Mouse (Mus musculus) embryonic fibroblast, embryonic 13.5 days (primary cell): ENCODE data around the gene Arl15. TPM values are rescaled to one million over a fixed set of nuclear protein-coding genes. Genes with fewer than 3 reads are reported as not detected.

Source experiments
- H3K27ac ChIP-seq: 2 replicates; pipeline ENCODE4 v1.5.1; 2012; ENCODE audit warnings: low read length, control low read depth, inconsistent platforms; ENCODE audit not compliant: insufficient read depth
- H3K4me1 ChIP-seq: 2 replicates; pipeline ENCODE4 v1.6.1; 2011; ENCODE audit warnings: low read length; ENCODE audit not compliant: control insufficient read depth, insufficient read depth
- H3K4me3 ChIP-seq: 2 replicates; pipeline ENCODE4 v1.5.1; 2011; ENCODE audit warnings: mild to moderate bottlenecking, control low read depth, low read length; ENCODE audit not compliant: insufficient read depth
- CTCF ChIP-seq: IDR thresholded peaks from 2 replicates; pipeline ENCODE4 v1.5.1; 2011; ENCODE audit warnings: mild to moderate bottlenecking, control low read depth, low read length, moderate library complexity, borderline replicate concordance; ENCODE audit not compliant: insufficient read depth
- POLR2A ChIP-seq: IDR thresholded peaks from 2 replicates; pipeline ENCODE4 v1.6.1; 2011; ENCODE audit warnings: low read depth, mild to moderate bottlenecking, control low read depth, low read length, moderate library complexity
- polyA plus RNA-seq: library from polyadenylated mRNA; stranded (reverse); fragments of >200 nt; gene quantifications from 2 replicates; pipeline ENCODE4 v1.2.4, GENCODE M21; 2011; ENCODE audit warnings: low read depth; ENCODE audit not compliant: missing spikeins, insufficient read length

Arl15 gene
- polyA plus RNA-seq = 25.9 and 26.9 TPM in 2 replicates

- Histone ChIP-seq H3K4me1 (peaks cover 4% of the 10 kb centered on the region; the same call in 1 of the 2 replicates), H3K27ac (peak within 1 kb of the TSS; percentile 36), H3K4me3 (peak within 1 kb of the TSS; percentile 61)
- TF ChIP-seq CTCF (no peak), POLR2A (peak; percentile 97)
Measured at GRCm38 (mm10) chr13:113794039-113794704, at the start of gene Arl15. TSS of gene Arl15 (plus strand) at chr13:113794505.

- Histone ChIP-seq H3K27ac (no peak overlapping the region), H3K4me1 (no peaks in the 10 kb centered on the region), H3K4me3 (no peak overlapping the region)
- TF ChIP-seq POLR2A (no peak), CTCF (no peak)
Measured at GRCm38 (mm10) chr13:113745301-113745700, 49.0 kb upstream of the Arl15 start.

GRCm38 (mm10) chr13:113750766-113751165, 43.5 kb upstream of the Arl15 start:
- no peak overlapping the region for H3K27ac ChIP-seq
- H3K4me1 ChIP-seq = no peaks in the 10 kb centered on the region
- H3K4me3 ChIP-seq = no peak overlapping the region
- no peak for TF ChIP-seq POLR2A
- no peak for TF ChIP-seq CTCF

GRCm38 (mm10) chr13:113754731-113755689, 39.3 kb upstream of the Arl15 start:
- Histone ChIP-seq H3K4me3 (no peak overlapping the region), H3K4me1 (no peaks in the 10 kb centered on the region), H3K27ac (no peak overlapping the region)
- TF ChIP-seq POLR2A (no peak), CTCF (no peak)

- H3K4me3 ChIP-seq = no peak overlapping the region
- TF ChIP-seq CTCF (no peak), POLR2A (no peak)
- no peak overlapping the region for H3K27ac ChIP-seq
- H3K4me1 ChIP-seq = no peaks in the 10 kb centered on the region
Measured at GRCm38 (mm10) chr13:113755779-113756178, 38.5 kb upstream of the Arl15 start.

- Histone ChIP-seq H3K4me3 (no peak overlapping the region), H3K4me1 (no peaks in the 10 kb centered on the region), H3K27ac (no peak overlapping the region)
- TF ChIP-seq POLR2A (no peak), CTCF (no peak)
Measured at GRCm38 (mm10) chr13:113761717-113762116, 32.6 kb upstream of the Arl15 start.

- Histone ChIP-seq H3K4me3 (no peak overlapping the region), H3K4me1 (no peaks in the 10 kb centered on the region), H3K27ac (no peak overlapping the region)
- no peak for TF ChIP-seq CTCF
- TF ChIP-seq POLR2A = no peak
Measured at GRCm38 (mm10) chr13:113762766-113763516, 31.4 kb upstream of the Arl15 start.

GRCm38 (mm10) chr13:113765411-113765810, 28.9 kb upstream of the Arl15 start:
- TF ChIP-seq CTCF (no peak), POLR2A (no peak)
- Histone ChIP-seq H3K27ac (no peak overlapping the region), H3K4me3 (no peak overlapping the region), H3K4me1 (no peaks in the 10 kb centered on the region)

- Histone ChIP-seq H3K4me3 (no peak overlapping the region), H3K4me1 (no peaks in the 10 kb centered on the region)
Measured at GRCm38 (mm10) chr13:113769829-113770228, 24.5 kb upstream of the Arl15 start.

GRCm38 (mm10) chr13:113770340-113770739, 24.0 kb upstream of the Arl15 start:
- Histone ChIP-seq H3K27ac (no peak overlapping the region), H3K4me1 (no peaks in the 10 kb centered on the region), H3K4me3 (no peak overlapping the region)
- TF ChIP-seq POLR2A = no peak
- no peak for TF ChIP-seq CTCF

More at GRCm38 (mm10) chr13:113769829-113770228, 24.5 kb upstream of the Arl15 start:
- H3K27ac ChIP-seq = no peak overlapping the region
- TF ChIP-seq CTCF (no peak), POLR2A (no peak)
